Mouse (Mus musculus): ENCODE measurements at regions not wholly inside any gene's neighbourhood (a gene's known extent, or its start where the extent isn't known, plus 50 kb on each side); places are given as distances from the start of the nearest gene placed in this dataset.

GRCm38 (mm10) chr2:57906939-57907338 lies 90.7 kb upstream of the Galnt5 start:
- DNase-seq (ENCODE audit: low spot score) = no peak

- DNase-seq (ENCODE audit: low spot score) = no peak
These were observed 88.0 kb upstream of the Galnt5 start for GRCm38 (mm10) chr2:57909706-57910105.

GRCm38 (mm10) chr2:57916375-57917023 lies 81.2 kb upstream of the Galnt5 start:
- DNase-seq (ENCODE audit: low spot score) = no peak

- no peak for DNase-seq (ENCODE audit: low spot score)
These were observed 80.0 kb upstream of the Galnt5 start for GRCm38 (mm10) chr2:57917721-57918120.

GRCm38 (mm10) chr2:57919102-57919731 lies 78.5 kb upstream of the Galnt5 start:
- DNase-seq (ENCODE audit: low spot score) = peak; percentile 34

DNA sequence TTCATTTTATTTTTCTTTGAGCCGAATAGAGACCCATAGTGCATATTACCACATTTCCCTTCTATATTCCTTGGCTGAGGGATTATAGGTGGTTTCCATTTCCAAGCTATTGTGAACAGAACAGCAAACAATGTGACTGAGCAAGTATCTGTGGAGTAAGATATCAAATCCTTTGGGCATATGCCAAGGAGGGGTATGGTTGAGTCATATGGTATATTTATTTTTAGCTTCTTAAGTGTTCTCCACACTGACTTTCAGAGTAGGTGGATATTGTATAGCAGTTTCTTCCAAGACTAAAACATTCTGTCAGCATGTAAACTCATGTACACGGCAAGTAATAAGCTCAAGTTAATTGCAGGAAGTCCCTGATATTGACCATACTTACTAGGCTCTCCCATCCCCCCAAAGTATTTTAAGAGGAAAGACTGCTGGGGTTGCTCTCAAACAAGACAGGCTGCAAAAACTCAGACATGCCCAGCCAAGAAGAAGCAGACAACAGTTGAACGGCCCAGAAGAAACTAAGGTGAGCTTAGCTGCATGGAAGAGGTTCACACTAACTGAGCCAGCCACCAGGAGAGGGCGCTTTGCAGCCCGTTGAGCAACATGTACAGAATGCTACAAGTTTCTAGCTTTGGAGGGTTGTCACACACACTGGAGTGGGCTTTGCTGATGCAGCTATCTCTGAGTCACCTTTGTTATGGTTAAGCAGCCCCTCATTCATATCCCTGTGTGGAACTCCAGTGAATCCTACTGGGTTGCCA lies 63.4 kb upstream of the Galnt5 start:
- DNase-seq (ENCODE audit: low spot score) = no peak
